Mouse (Mus musculus) CH12.LX (cell line): ENCODE measurements around the gene Rmi2. TPM values are rescaled to one million over a fixed set of nuclear protein-coding genes. Genes with fewer than 3 reads are reported as not detected.

Source experiments
- DNase-seq: peaks from one replicate; pipeline ENCODE4 v3.0.0-alpha.2; 2013; ENCODE audit errors: extremely low read depth
- H3K27ac ChIP-seq: 2 replicates; pipeline ENCODE4 v1.5.1; 2012; ENCODE audit warnings: low read depth, mild to moderate bottlenecking, control low read depth, moderate library complexity; ENCODE audit not compliant: insufficient read depth
- H3K27me3 ChIP-seq: replicated peaks from 2 replicates; pipeline ENCODE3; 2012; ENCODE audit warnings: inconsistent platforms
- H3K36me3 ChIP-seq, 2 experiments: replicated peaks in 1 of 2; 2 replicates each; pipeline versions ENCODE3 to v1.6.1; 2012; ENCODE audit warnings: inconsistent platforms in 1 of 2, low read length in 1 of 2, mild to moderate bottlenecking in 1 of 2, mixed read lengths in 1 of 2, moderate library complexity in 1 of 2; ENCODE audit not compliant: control insufficient read depth in 1 of 2, insufficient read depth in 1 of 2
- H3K4me1 ChIP-seq, 2 experiments: 2 replicates each; pipeline ENCODE4 v1.6.1; 2012; ENCODE audit warnings: inconsistent platforms in 1 of 2, moderate library complexity in 1 of 2; ENCODE audit not compliant: insufficient read depth in 2 of 2, control insufficient read depth in 1 of 2
- H3K4me2 ChIP-seq: 2 replicates; pipeline ENCODE4 v1.6.1; 2012; ENCODE audit warnings: low read depth, mild to moderate bottlenecking, control low read depth; ENCODE audit not compliant: poor library complexity, insufficient read depth, severe bottlenecking
- H3K4me3 ChIP-seq, 3 experiments: fragments of 150-350 bp in 1 of 3; sonication (generic) in 1 of 3; replicated peaks in 1 of 3; 2 replicates each; pipeline versions ENCODE3 to v1.5.1; 2011 to 2012; ENCODE audit warnings: low read depth in 2 of 3, low read length in 2 of 3, mild to moderate bottlenecking in 2 of 3, moderate library complexity in 2 of 3, control low read depth in 1 of 3, improper control_type of control experiment in 1 of 3, inconsistent platforms in 1 of 3, mixed read lengths in 1 of 3; ENCODE audit not compliant: poor library complexity in 1 of 3
- H3K79me2 ChIP-seq: replicated peaks from 2 replicates; pipeline ENCODE4 v1.6.1; 2012; ENCODE audit warnings: mild to moderate bottlenecking, moderate library complexity; ENCODE audit not compliant: control insufficient read depth, poor library complexity, insufficient read depth, severe bottlenecking; ENCODE audit errors: extremely low read depth
- H3K9ac ChIP-seq: 2 replicates; pipeline ENCODE4 v1.6.1; 2012; ENCODE audit warnings: low read depth, mild to moderate bottlenecking, control low read depth, moderate library complexity; ENCODE audit not compliant: insufficient read depth
- H3K9me3 ChIP-seq: replicated peaks from 2 replicates; pipeline ENCODE3; 2012; ENCODE audit warnings: low read length, inconsistent platforms, mixed read lengths
- CHD1 ChIP-seq: IDR thresholded peaks from 2 replicates; pipeline ENCODE4 v1.6.1; 2012; ENCODE audit warnings: low read depth, low read length, improper control_type of control experiment, inconsistent platforms
- CTCF ChIP-seq, 2 experiments: IDR thresholded peaks in 1 of 2; conservative IDR thresholded peaks in 1 of 2; 2 replicates each; pipeline ENCODE4 v1.5.1; 2011 to 2012; ENCODE audit warnings: low read depth in 2 of 2, low read length in 2 of 2, improper control_type of control experiment in 1 of 2, inconsistent platforms in 1 of 2, mild to moderate bottlenecking in 1 of 2, moderate library complexity in 1 of 2
- E2F4 ChIP-seq: IDR thresholded peaks from 2 replicates; pipeline ENCODE4 v1.6.1; 2011; ENCODE audit warnings: low read depth, low read length, improper control_type of control experiment; ENCODE audit not compliant: insufficient replicate concordance
- ELF1 ChIP-seq: IDR thresholded peaks from 2 replicates; pipeline ENCODE4 v1.6.1; 2014; ENCODE audit warnings: low read depth, mild to moderate bottlenecking, inconsistent platforms, low read length, improper control_type of control experiment
- EP300 ChIP-seq: IDR thresholded peaks from 2 replicates; pipeline ENCODE4 v1.6.1; 2011; ENCODE audit warnings: low read length, improper control_type of control experiment
- ETS1 ChIP-seq: conservative IDR thresholded peaks from 2 replicates; pipeline ENCODE4 v1.6.1; 2012; ENCODE audit warnings: low read depth, mild to moderate bottlenecking, inconsistent platforms, low read length, improper control_type of control experiment, moderate library complexity
- GABPA ChIP-seq: IDR thresholded peaks from 2 replicates; pipeline ENCODE4 v1.6.1; 2012; ENCODE audit warnings: low read depth, low read length, improper control_type of control experiment, inconsistent platforms; ENCODE audit not compliant: insufficient replicate concordance
- JUND ChIP-seq: conservative IDR thresholded peaks from 2 replicates; pipeline ENCODE4 v1.6.1; 2011; ENCODE audit warnings: low read depth, low read length, improper control_type of control experiment
- MEF2A ChIP-seq: IDR thresholded peaks from 2 replicates; pipeline ENCODE4 v1.6.1; 2014; ENCODE audit warnings: low read depth, mild to moderate bottlenecking, inconsistent platforms, low read length, improper control_type of control experiment, borderline replicate concordance
- MXI1 ChIP-seq: IDR thresholded peaks from 2 replicates; pipeline ENCODE4 v1.6.1; 2011; ENCODE audit warnings: mild to moderate bottlenecking, low read depth, low read length, improper control_type of control experiment
- MYC ChIP-seq: IDR thresholded peaks from 2 replicates; pipeline ENCODE4 v1.6.1; 2011; ENCODE audit warnings: low read depth, mild to moderate bottlenecking, improper control_type of control experiment, low read length
- NELFE ChIP-seq: IDR thresholded peaks from 2 replicates; pipeline ENCODE4 v1.6.1; 2011; ENCODE audit warnings: low read depth, low read length, improper control_type of control experiment
- NRF1 ChIP-seq: IDR thresholded peaks from 2 replicates; pipeline ENCODE4 v1.6.1; 2014; ENCODE audit warnings: low read depth, mild to moderate bottlenecking, inconsistent platforms, low read length, improper control_type of control experiment, moderate library complexity
- PAX5 ChIP-seq: IDR thresholded peaks from 2 replicates; pipeline ENCODE4 v1.6.1; 2012; ENCODE audit warnings: low read length, inconsistent platforms, mixed read lengths
- SIN3A ChIP-seq: IDR thresholded peaks from 2 replicates; pipeline ENCODE4 v1.6.1; 2012; ENCODE audit warnings: low read length, improper control_type of control experiment, inconsistent platforms
- USF2 ChIP-seq: conservative IDR thresholded peaks from 2 replicates; pipeline ENCODE4 v1.6.1; 2011; ENCODE audit warnings: low read depth, low read length, improper control_type of control experiment
- ZC3H11A ChIP-seq: IDR thresholded peaks from 2 replicates; pipeline ENCODE4 v1.6.1; 2012; ENCODE audit warnings: low read depth, mild to moderate bottlenecking, inconsistent platforms, low read length, improper control_type of control experiment
- ZMIZ1 ChIP-seq: IDR thresholded peaks from 2 replicates; pipeline ENCODE4 v1.6.1; 2012; ENCODE audit warnings: low read depth, mild to moderate bottlenecking, inconsistent platforms, low read length, improper control_type of control experiment
- dilution Hi-C: fragments of 300-500 bp; cut with MboI; formaldehyde crosslinking; loops from 2 replicates; pipeline ENCODE4 v1.14.3; 2020; ENCODE audit warnings: low sequenced_read_pairs; ENCODE audit not compliant: extremely low pct_unique_long_range_greater_than_20kb, extremely low pct_ligation_motif_present
- in situ Hi-C: fragments of 300-500 bp; cut with MboI; formaldehyde crosslinking; loops from 3 replicates; pipeline ENCODE4 v1.14.3; 2019; ENCODE audit warnings: low sequenced_read_pairs, low pct_ligation_motif_present, low pct_unique_long_range_greater_than_20kb, mixed read lengths
- polyA plus RNA-seq: library from polyadenylated mRNA; unstranded; fragments of >175 nt; gene quantifications from 2 replicates; pipeline ENCODE4 v1.2.1, GENCODE M21; 2012; ENCODE audit warnings: low read depth; ENCODE audit not compliant: insufficient read length
- total RNA-seq, 2 experiments: library from RNA; depleted of rRNA; stranded (reverse); fragments of 300-350 nt in 1 of 2; fragments of >200 nt in 1 of 2; gene quantifications; 2 replicates each; pipeline ENCODE4 v1.2.3; 2012 to 2014

The Rmi2 gene
- total and polyA plus RNA-seq, 3 experiments: 6.8 to 13.8 (median 9.3) TPM

DNA sequence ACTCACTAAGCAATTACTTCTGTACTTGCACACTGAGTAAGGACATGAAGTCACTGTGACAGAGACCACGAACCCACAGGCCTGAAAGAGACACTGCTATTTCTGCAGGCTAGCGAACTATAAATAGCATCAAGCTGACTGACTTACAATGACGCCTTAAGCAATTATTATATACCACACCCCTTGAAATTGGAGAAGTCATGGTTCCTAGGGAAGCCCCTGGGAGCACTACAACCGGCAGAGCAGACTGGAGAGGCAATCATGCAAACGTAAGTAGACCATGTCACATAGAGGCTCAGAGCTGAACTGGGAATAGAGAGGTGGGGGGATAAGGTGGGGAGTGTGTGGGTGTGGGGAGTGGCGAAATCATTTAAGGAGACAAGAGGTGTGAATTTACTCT lies 62.5 kb downstream of the Rmi2 start:
- H3K4me3 ChIP-seq: no peak overlapping the region
- in situ Hi-C loops: no loop called here
- no peak for TF ChIP-seq NRF1
- TF ChIP-seq ELF1: no peak
- no peak for TF ChIP-seq GABPA
- no peak for TF ChIP-seq ZC3H11A
- peak; percentile 24; the same call in 1 of the 2 replicates for TF ChIP-seq ETS1
- peak; percentile 87 for TF ChIP-seq MEF2A
- TF ChIP-seq JUND: no peak
- TF ChIP-seq, all 38 proteins: peak for 2
- DNase-seq: peak; percentile 67
- dilution Hi-C loops: no loop called here
- peaks cover 2 to 18% of the 10 kb centered on the region in 2 experiments for H3K4me1 ChIP-seq
- H3K9me3 ChIP-seq: peaks cover 14% of the 10 kb centered on the region
- no peaks in the 10 kb centered on the region for H3K27me3 ChIP-seq
- no peak overlapping the region for H3K27ac ChIP-seq
- no peak overlapping the region for H3K4me2 ChIP-seq
- no peaks in the 10 kb centered on the region for H3K36me3 ChIP-seq
- H3K79me2 ChIP-seq: no peaks in the 10 kb centered on the region
- no peak overlapping the region for H3K9ac ChIP-seq

DNA sequence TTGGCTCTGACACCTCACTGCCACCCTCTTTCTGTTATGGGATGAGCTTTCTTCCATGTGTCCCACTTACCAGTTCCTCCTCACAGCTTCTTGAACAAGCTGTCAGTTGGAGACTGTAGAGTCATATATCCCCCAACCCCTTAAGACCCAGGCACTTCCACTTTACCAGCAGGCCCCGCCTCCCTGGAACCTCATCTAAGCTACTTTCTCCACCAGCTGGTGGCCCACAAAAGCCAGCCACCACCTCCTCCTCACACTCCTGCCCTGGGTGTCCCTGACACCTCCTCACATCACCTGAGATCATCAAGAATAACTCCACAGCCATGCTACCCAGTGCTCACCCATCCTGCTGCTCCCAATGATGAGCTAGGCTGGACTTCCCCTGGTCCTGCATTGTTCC lies 65.9 kb downstream of the Rmi2 start:
- no peaks in the 10 kb centered on the region for H3K36me3 ChIP-seq
- no peak overlapping the region for H3K9ac ChIP-seq
- H3K27ac ChIP-seq: no peak overlapping the region
- no peaks in the 10 kb centered on the region for H3K79me2 ChIP-seq
- no peak for DNase-seq
- TF ChIP-seq MEF2A (no peak), PAX5 (no peak), MXI1 (no peak), EP300 (no peak), NELFE (no peak), E2F4 (no peak)
- no peak overlapping the region for H3K4me2 ChIP-seq
- dilution Hi-C loops: no loop called here
- H3K4me1 ChIP-seq: peaks cover 2 to 20% of the 10 kb centered on the region in 2 experiments
- no peaks in the 10 kb centered on the region for H3K27me3 ChIP-seq
- in situ Hi-C loops: no loop called here
- H3K9me3 ChIP-seq: peaks cover 13% of the 10 kb centered on the region
- no peak overlapping the region for H3K4me3 ChIP-seq

DNA sequence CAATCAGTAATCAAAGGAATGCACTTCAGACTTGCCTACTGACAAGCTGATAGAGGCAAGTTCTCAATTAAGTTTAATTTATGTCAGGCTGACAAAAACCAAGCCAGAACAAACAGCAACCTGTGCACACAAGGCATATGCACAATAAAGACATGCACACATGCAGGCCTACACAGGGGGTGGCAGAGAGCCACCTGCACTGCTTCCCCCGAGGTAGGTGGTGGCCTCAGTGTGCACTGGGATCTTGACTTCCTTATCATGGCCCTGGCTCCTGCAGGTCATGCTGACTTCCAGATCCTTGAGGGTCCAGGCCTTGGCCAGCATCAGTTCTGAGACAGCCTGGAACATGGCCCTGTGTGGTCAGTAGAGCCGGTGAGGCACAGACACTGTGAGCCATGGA lies 67.1 kb downstream of the Rmi2 start:
- peaks cover 2 to 19% of the 10 kb centered on the region in 2 experiments for H3K4me1 ChIP-seq
- H3K9me3 ChIP-seq: peaks cover 2% of the 10 kb centered on the region
- no peak for DNase-seq
- no peak overlapping the region for H3K27ac ChIP-seq
- in situ Hi-C loops: no loop called here
- no peak overlapping the region for H3K4me2 ChIP-seq
- no peak for TF ChIP-seq MYC
- TF ChIP-seq ZMIZ1: no peak
- TF ChIP-seq USF2: no peak
- TF ChIP-seq CHD1: no peak
- no peak for TF ChIP-seq SIN3A
- TF ChIP-seq CTCF (conservative IDR thresholded peaks at IDR 0.05 in 1 of 2, IDR thresholded peaks at IDR 0.05 in 1 of 2; ENCODE audit: low read depth in 2 of 2, low read length in 2 of 2): peak in 1 of 2 experiments; percentile 12; a peak in 1 of 4 replicates
- no peaks in the 10 kb centered on the region for H3K79me2 ChIP-seq
- no peaks in the 10 kb centered on the region for H3K36me3 ChIP-seq
- no peaks in the 10 kb centered on the region for H3K27me3 ChIP-seq
- H3K4me3 ChIP-seq: no peak overlapping the region
- H3K9ac ChIP-seq: no peak overlapping the region
- dilution Hi-C loops: no loop called here
